Mouse (Mus musculus): ENCODE measurements around the gene Manbal.
A peak's percentile ranks its signal among the peaks of the same experiment; 100 is the strongest.

Gene Manbal

GRCm38 (mm10) chr2:157434497-157434896, 67.1 kb downstream of the Manbal start:
- peak; percentile 34 for DNase-seq (ENCODE audit: low spot score)

GRCm38 (mm10) chr2:157436496-157436895, 69.1 kb downstream of the Manbal start:
- DNase-seq (ENCODE audit: low spot score): no peak

- no peak for DNase-seq (ENCODE audit: low spot score)
Measured at GRCm38 (mm10) chr2:157437123-157437522, 69.7 kb downstream of the Manbal start.

- DNase-seq (ENCODE audit: low spot score): no peak
Measured at GRCm38 (mm10) chr2:157441363-157441762, 74.0 kb downstream of the Manbal start.

All from embryo, embryonic 10 days (tissue).